Comparison of ENCODE assay signal across 24 mouse cellular contexts in the genomic region with DNA sequence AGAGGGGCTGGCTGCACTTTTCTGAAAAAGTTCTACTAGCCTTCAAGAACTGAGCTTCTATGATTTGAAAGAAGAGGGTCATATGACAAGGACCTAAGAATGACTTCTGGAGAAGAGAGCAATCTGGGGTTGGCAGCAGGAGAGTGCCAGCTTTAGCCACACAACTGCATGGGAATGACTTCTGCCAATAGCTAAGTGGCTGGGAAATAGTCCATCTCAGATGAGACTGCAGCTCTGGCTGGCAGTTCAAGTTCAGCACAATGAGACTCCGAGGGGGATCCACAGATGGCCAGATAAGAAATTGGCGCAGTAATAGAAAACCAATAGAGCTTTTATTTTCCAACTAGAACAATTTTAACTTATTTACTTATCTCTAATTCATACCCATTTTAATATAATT.
A peak's percentile ranks its signal among the peaks of the same experiment; 100 is the strongest.
DNase-seq lines count a peak whose midpoint lies in the region; ATAC-seq lines count a peak whose summit lies in the region.
"Had no signal": no experiment of that assay in that cellular context is flagged by ENCODE, and none has a peak within 500 bp of the region (broad histone marks: within the 10 kb centered on the region; RNA-seq: fewer than 3 reads in every experiment).

No protein-coding gene starts in this region.

- no peaks in the 10 kb centered on the region for H3K4me1 ChIP-seq in heart, embryonic 11.5 days (ENCODE audit: control insufficient read depth, insufficient read depth, low read length)
- H3K4me1 ChIP-seq: forebrain, embryonic 10.5 days; forebrain, embryonic 13.5 days; heart, embryonic 13.5 days; hindbrain, embryonic 12.5 days had no signal

- H3K27me3 ChIP-seq in heart, embryonic 11.5 days (ENCODE audit: control insufficient read depth, insufficient read depth, low read length), result no peaks in the 10 kb centered on the region
- H3K27me3 ChIP-seq: CH12.LX; forebrain, embryonic 13.5 days; heart, embryonic 13.5 days; hindbrain, embryonic 12.5 days had no signal

- ATAC-seq in heart, embryonic 11.5 days (replicated peaks; ENCODE audit: insufficient number of reproducible peaks, low FRiP score, low TSS enrichment), result no peak
- ATAC-seq: forebrain, embryonic 13.5 days; forebrain, embryonic 16.5 days; hindbrain, embryonic 16.5 days; inflammation-experienced regulatory T-cells, adult 6 months; intestine, embryonic 16.5 days; Patski had no signal

- H3K9ac ChIP-seq in heart, embryonic 11.5 days (ENCODE audit: low read depth, low read length), result no peak overlapping the region
- H3K9ac ChIP-seq: forebrain, embryonic 13.5 days; heart, embryonic 13.5 days; hindbrain, embryonic 12.5 days had no signal

- H3K36me3 ChIP-seq in heart, embryonic 11.5 days (ENCODE audit: control insufficient read depth, insufficient read depth, low read length), result no peaks in the 10 kb centered on the region
- H3K36me3 ChIP-seq: forebrain, embryonic 10.5 days; G1E; heart, embryonic 13.5 days; hindbrain, embryonic 12.5 days had no signal

- H3K4me2 ChIP-seq in heart, embryonic 11.5 days, result no peak overlapping the region
- H3K4me2 ChIP-seq: forebrain, embryonic 13.5 days; heart, embryonic 13.5 days; hindbrain, embryonic 12.5 days had no signal

- 83% methylated on average over 2 of the region's 2 CpGs for WGBS in heart, embryonic 11.5 days (ENCODE audit: insufficient replicate concordance)

- H3K9me3 ChIP-seq in heart, embryonic 11.5 days (replicated peaks; ENCODE audit: control insufficient read depth, low read length), result no peaks in the 10 kb centered on the region
- H3K9me3 ChIP-seq: forebrain, embryonic 10.5 days; forebrain, embryonic 13.5 days; G1E; heart, embryonic 13.5 days; hindbrain, embryonic 12.5 days had no signal

- peak; percentile 12 for DNase-seq in cerebellum, adult 9-11 months
- DNase-seq in cerebellum, adult 8-10 months, result no peak
- DNase-seq in heart, adult 18-20 months, result peak; percentile 6 to 38
- DNase-seq in left cerebral cortex, postnatal 4 days, result peak; percentile 32
- DNase-seq in left cerebral cortex, postnatal 10 days (ENCODE audit: extremely low spot score in 1 of 2, low spot score in 2 of 2), result no peak
- no peak for DNase-seq in ovary, postnatal 14 days (ENCODE audit: low spot score)
- DNase-seq: adrenal gland, adult 2 months; adrenal gland, postnatal 14 days; B cell, adult 2 months; gastrocnemius, postnatal 10 days; gastrocnemius, postnatal 36 days; kidney, adult 18-20 months had no signal

- intact Hi-C loops in left cerebral cortex, postnatal 4 days (cut with DNase I), result no loop called here
- intact Hi-C loops in left cerebral cortex, postnatal 10 days (cut with DNase I), result no loop called here

- H3K27ac ChIP-seq in heart, embryonic 11.5 days (ENCODE audit: low read depth, low read length), result no peak overlapping the region
- H3K27ac ChIP-seq: forebrain, embryonic 10.5 days; forebrain, embryonic 13.5 days; heart, embryonic 13.5 days; hindbrain, embryonic 12.5 days had no signal

- H3K4me3 ChIP-seq in heart, embryonic 11.5 days (ENCODE audit: low read depth, low read length), result no peak overlapping the region
- H3K4me3 ChIP-seq: forebrain, embryonic 10.5 days; forebrain, embryonic 13.5 days; heart, embryonic 13.5 days; hindbrain, embryonic 12.5 days had no signal

Comparison
In these comparisons a context has a peak if more than half of its experiments do, and no peak if none do; other contexts are left out.
1. DNase-seq: peak in cerebellum, adult 9-11 months (single experiment), heart, adult 18-20 months (2 of 2) and left cerebral cortex, postnatal 4 days (single experiment); none in cerebellum, adult 8-10 months (single experiment), left cerebral cortex, postnatal 10 days (0 of 2) and ovary, postnatal 14 days (single experiment).